Mouse (Mus musculus) fibroblast of lung, adult 2 months (primary cell): ENCODE data around the gene Osbpl11.
"Not testable (repeated sequence)": the region's sequence is repeated elsewhere in the genome, so short reads cannot be mapped to it uniquely, and the experiment has no call there.

Experiments used
- DNase-seq: peaks from one replicate; pipeline ENCODE4 v3.0.0-alpha.2; 2011; ENCODE audit warnings: low read depth

Gene Osbpl11

GRCm38 (mm10) chr16:33184901-33185260 is at the start of gene Osbpl11:
Osbpl11 (plus strand) TSS chr16:33185071.
- peak; percentile 91 for DNase-seq

- DNase-seq = no peak
These were observed 49.7 kb upstream of the Osbpl11 start for GRCm38 (mm10) chr16:33135167-33135566.

GRCm38 (mm10) chr16:33139061-33139460 is 45.8 kb upstream of the Osbpl11 start:
- not testable (repeated sequence) for DNase-seq

- no peak for DNase-seq
These were observed 43.1 kb upstream of the Osbpl11 start for GRCm38 (mm10) chr16:33141758-33142280.

- no peak for DNase-seq
These were observed 41.4 kb upstream of the Osbpl11 start for GRCm38 (mm10) chr16:33143452-33143851.

- DNase-seq = no peak
These were observed 38.7 kb upstream of the Osbpl11 start for GRCm38 (mm10) chr16:33146185-33146584.

- no peak for DNase-seq
These were observed 36.7 kb upstream of the Osbpl11 start for GRCm38 (mm10) chr16:33148135-33148534.

- DNase-seq = not testable (repeated sequence)
These were observed 34.0 kb upstream of the Osbpl11 start for GRCm38 (mm10) chr16:33150875-33151274.

GRCm38 (mm10) chr16:33151558-33151957 is 33.3 kb upstream of the Osbpl11 start:
- no peak for DNase-seq

GRCm38 (mm10) chr16:33154992-33155391 is 29.9 kb upstream of the Osbpl11 start:
- no peak for DNase-seq

- DNase-seq = no peak
These were observed 26.9 kb upstream of the Osbpl11 start for GRCm38 (mm10) chr16:33158006-33158405.

GRCm38 (mm10) chr16:33158590-33159071 is 26.2 kb upstream of the Osbpl11 start:
- no peak for DNase-seq

GRCm38 (mm10) chr16:33159363-33159762 is 25.5 kb upstream of the Osbpl11 start:
- DNase-seq = no peak

GRCm38 (mm10) chr16:33163330-33164090 is 21.4 kb upstream of the Osbpl11 start:
- DNase-seq = no peak

- not testable (repeated sequence) for DNase-seq
These were observed 18.6 kb upstream of the Osbpl11 start for GRCm38 (mm10) chr16:33166284-33166683.

GRCm38 (mm10) chr16:33167537-33167936 is 17.3 kb upstream of the Osbpl11 start:
- no peak for DNase-seq

- DNase-seq = no peak
These were observed 15.3 kb upstream of the Osbpl11 start for GRCm38 (mm10) chr16:33169471-33170034.

GRCm38 (mm10) chr16:33170716-33171587 is 13.9 kb upstream of the Osbpl11 start:
- DNase-seq = no peak

GRCm38 (mm10) chr16:33171800-33172199 is 13.1 kb upstream of the Osbpl11 start:
- DNase-seq = no peak

- DNase-seq = no peak
These were observed 11.7 kb upstream of the Osbpl11 start for GRCm38 (mm10) chr16:33173151-33173550.

- no peak for DNase-seq
These were observed 10.2 kb upstream of the Osbpl11 start for GRCm38 (mm10) chr16:33174695-33175094.

- DNase-seq = not testable (repeated sequence)
These were observed 8.0 kb upstream of the Osbpl11 start for GRCm38 (mm10) chr16:33176831-33177230.
